Mouse (Mus musculus) lung, embryonic 15.5 days (tissue): ENCODE results near the gene Isy1. TPM values are rescaled to one million over a fixed set of nuclear protein-coding genes. Genes with fewer than 3 reads are reported as not detected.

ENCODE experiments used
- ATAC-seq: fragments of 200-750 bp; cut with Nextera tagmentation; 2 replicates; pipeline ENCODE4 v1.8.0; 2017; ENCODE audit warnings: moderate number of reproducible peaks, borderline replicate concordance; ENCODE audit not compliant: low FRiP score, low TSS enrichment; ENCODE audit errors: extremely low read depth
- H3K27ac ChIP-seq: fragments of 300-500 bp; sonication (generic); 2 replicates; pipeline ENCODE4 v1.5.1; 2015; ENCODE audit warnings: moderate library complexity, mild to moderate bottlenecking, inconsistent platforms
- H3K27me3 ChIP-seq: fragments of 300-500 bp; sonication (generic); 2 replicates; pipeline ENCODE4 v1.6.1; 2015; ENCODE audit warnings: inconsistent platforms
- H3K36me3 ChIP-seq: fragments of 300-500 bp; sonication (generic); 2 replicates; pipeline ENCODE4 v1.6.1; 2015; ENCODE audit warnings: inconsistent platforms
- H3K4me1 ChIP-seq: fragments of 300-500 bp; sonication (generic); 2 replicates; pipeline ENCODE4 v1.6.1; 2015; ENCODE audit warnings: inconsistent platforms
- H3K4me2 ChIP-seq: fragments of 300-500 bp; sonication (generic); 2 replicates; pipeline ENCODE4 v1.6.1; 2015; ENCODE audit warnings: inconsistent platforms, mild to moderate bottlenecking, moderate library complexity
- H3K4me3 ChIP-seq: fragments of 300-500 bp; sonication (generic); 2 replicates; pipeline ENCODE4 v1.5.1; 2015; ENCODE audit warnings: mild to moderate bottlenecking, inconsistent platforms
- H3K9ac ChIP-seq: fragments of 300-500 bp; sonication (generic); 2 replicates; pipeline ENCODE4 v1.6.1; 2015; ENCODE audit warnings: inconsistent platforms
- H3K9me3 ChIP-seq: fragments of 300-500 bp; sonication (generic); 2 replicates; pipeline ENCODE4 v1.6.1; 2016; ENCODE audit warnings: inconsistent platforms
- WGBS: fragments of 180-500 bp; shearing (Covaris S2); methylation state at CpG from one replicate; pipeline ENCODE4 v1.1.7; 2015; 5-methylcytosine and 5-hydroxymethylcytosine counted together
- polyA plus RNA-seq: library from polyadenylated mRNA; unstranded; fragments of >200 nt; fragmentation: Nextera tagmentation; extraction: Ambion mirVana; gene quantifications from 2 replicates; pipeline ENCODE4 v1.2.1, GENCODE M21; 2015

Gene Isy1
- polyA plus RNA-seq, 1 experiment from 2014 or later, result 45.9 TPM

- H3K4me2 ChIP-seq, result peak overlapping the region; percentile 89
- peak overlapping the region; percentile 77; the same call in 1 of the 2 replicates for H3K9ac ChIP-seq
Measured at GRCm38 (mm10) chr6:87810311-87810710, 28.3 kb downstream of the Isy1 start.

GRCm38 (mm10) chr6:87809651-87810161, 28.9 kb downstream of the Isy1 start:
- WGBS, result 81% methylated on average over 6 of the region's 6 CpGs
- Histone ChIP-seq H3K4me1 (peaks cover 20% of the 10 kb centered on the region), H3K9ac (no peak overlapping the region), H3K36me3 (peaks cover 6% of the 10 kb centered on the region; the same call in 1 of the 2 replicates), H3K27me3 (no peaks in the 10 kb centered on the region), H3K27ac (no peak overlapping the region), H3K4me3 (no peak overlapping the region; the same call in 1 of the 2 replicates), H3K9me3 (no peaks in the 10 kb centered on the region), H3K4me2 (peak overlapping the region; percentile 89)
- ATAC-seq, result no peak

More at GRCm38 (mm10) chr6:87810311-87810710, 28.3 kb downstream of the Isy1 start:
- Histone ChIP-seq H3K9me3 (no peaks in the 10 kb centered on the region), H3K4me3 (peak overlapping the region; percentile 84), H3K27me3 (no peaks in the 10 kb centered on the region), H3K27ac (peak overlapping the region; percentile 92), H3K4me1 (peaks cover 20% of the 10 kb centered on the region), H3K36me3 (peaks cover 6% of the 10 kb centered on the region; the same call in 1 of the 2 replicates)
- ATAC-seq, result no peak
- 31% methylated on average over 6 of the region's 6 CpGs for WGBS

- peaks cover 6% of the 10 kb centered on the region; the same call in 1 of the 2 replicates for H3K36me3 ChIP-seq
- no peak overlapping the region for H3K9ac ChIP-seq
- no peak overlapping the region for H3K4me2 ChIP-seq
- 90% methylated on average over 2 of the region's 2 CpGs for WGBS
- H3K27ac ChIP-seq, result no peak overlapping the region
- no peak for ATAC-seq
- no peak overlapping the region for H3K4me3 ChIP-seq
- H3K9me3 ChIP-seq, result no peaks in the 10 kb centered on the region
- no peaks in the 10 kb centered on the region for H3K27me3 ChIP-seq
- peaks cover 20% of the 10 kb centered on the region for H3K4me1 ChIP-seq
Measured at GRCm38 (mm10) chr6:87809144-87809543, 29.5 kb downstream of the Isy1 start.

- Histone ChIP-seq H3K36me3 (peaks cover 3% of the 10 kb centered on the region; the same call in 1 of the 2 replicates), H3K9ac (no peak overlapping the region), H3K27me3 (no peaks in the 10 kb centered on the region), H3K27ac (no peak overlapping the region), H3K9me3 (no peaks in the 10 kb centered on the region), H3K4me3 (no peak overlapping the region), H3K4me1 (peaks cover 20% of the 10 kb centered on the region), H3K4me2 (no peak overlapping the region)
- 75% methylated on average over 3 of the region's 3 CpGs for WGBS
- ATAC-seq, result no peak
Measured at GRCm38 (mm10) chr6:87808521-87808920, 30.1 kb downstream of the Isy1 start.

GRCm38 (mm10) chr6:87807735-87808440, 30.7 kb downstream of the Isy1 start:
- H3K4me1 ChIP-seq, result peaks cover 20% of the 10 kb centered on the region
- H3K4me3 ChIP-seq, result no peak overlapping the region
- no peaks in the 10 kb centered on the region for H3K36me3 ChIP-seq
- WGBS, result 76% methylated on average over 4 of the region's 4 CpGs
- H3K27me3 ChIP-seq, result no peaks in the 10 kb centered on the region
- H3K4me2 ChIP-seq, result no peak overlapping the region
- no peaks in the 10 kb centered on the region for H3K9me3 ChIP-seq
- no peak for ATAC-seq
- H3K9ac ChIP-seq, result no peak overlapping the region
- no peak overlapping the region for H3K27ac ChIP-seq

GRCm38 (mm10) chr6:87806857-87807256, 31.7 kb downstream of the Isy1 start:
- no peak overlapping the region for H3K27ac ChIP-seq
- 53% methylated on average over 2 of the region's 2 CpGs for WGBS
- no peak overlapping the region for H3K9ac ChIP-seq
- no peaks in the 10 kb centered on the region for H3K36me3 ChIP-seq
- peaks cover 12% of the 10 kb centered on the region; the same call in 1 of the 2 replicates for H3K4me1 ChIP-seq
- no peaks in the 10 kb centered on the region for H3K9me3 ChIP-seq
- H3K27me3 ChIP-seq, result no peaks in the 10 kb centered on the region
- no peak for ATAC-seq
- H3K4me2 ChIP-seq, result no peak overlapping the region
- H3K4me3 ChIP-seq, result no peak overlapping the region

GRCm38 (mm10) chr6:87806028-87806427, 32.6 kb downstream of the Isy1 start:
- no peaks in the 10 kb centered on the region for H3K27me3 ChIP-seq
- H3K4me1 ChIP-seq, result peaks cover 12% of the 10 kb centered on the region; the same call in 1 of the 2 replicates
- no peaks in the 10 kb centered on the region for H3K9me3 ChIP-seq
- H3K9ac ChIP-seq, result no peak overlapping the region
- WGBS, result 62% methylated on average over 2 of the region's 2 CpGs
- H3K36me3 ChIP-seq, result no peaks in the 10 kb centered on the region
- H3K27ac ChIP-seq, result no peak overlapping the region
- ATAC-seq, result no peak
- no peak overlapping the region for H3K4me3 ChIP-seq
- H3K4me2 ChIP-seq, result no peak overlapping the region

- no peak overlapping the region for H3K4me3 ChIP-seq
- ATAC-seq, result no peak
- no peaks in the 10 kb centered on the region for H3K9me3 ChIP-seq
- 86% methylated on average over 7 of the region's 7 CpGs for WGBS
- H3K36me3 ChIP-seq, result no peaks in the 10 kb centered on the region
- H3K9ac ChIP-seq, result no peak overlapping the region
- H3K4me1 ChIP-seq, result peaks cover 12% of the 10 kb centered on the region; the same call in 1 of the 2 replicates
- no peaks in the 10 kb centered on the region for H3K27me3 ChIP-seq
- no peak overlapping the region for H3K27ac ChIP-seq
- no peak overlapping the region for H3K4me2 ChIP-seq
Measured at GRCm38 (mm10) chr6:87805448-87805847, 33.1 kb downstream of the Isy1 start.

- no peaks in the 10 kb centered on the region for H3K9me3 ChIP-seq
- 0 out of 2 replicates have a peak, but pooled peaks cover 8% of the 10 kb centered on the region for H3K4me1 ChIP-seq
- no peaks in the 10 kb centered on the region for H3K27me3 ChIP-seq
- no peak overlapping the region for H3K4me2 ChIP-seq
- no peak overlapping the region for H3K4me3 ChIP-seq
- 69% methylated on average over 7 of the region's 7 CpGs for WGBS
- no peak overlapping the region for H3K9ac ChIP-seq
- no peak overlapping the region for H3K27ac ChIP-seq
- no peaks in the 10 kb centered on the region for H3K36me3 ChIP-seq
- ATAC-seq, result no peak
Measured at GRCm38 (mm10) chr6:87804886-87805285, 33.7 kb downstream of the Isy1 start.

GRCm38 (mm10) chr6:87804036-87804435, 34.6 kb downstream of the Isy1 start:
- H3K27ac ChIP-seq, result no peak overlapping the region
- no peak overlapping the region for H3K4me3 ChIP-seq
- WGBS, result 61% methylated on average over 1 of the region's 1 CpGs
- H3K36me3 ChIP-seq, result no peaks in the 10 kb centered on the region
- H3K9ac ChIP-seq, result no peak overlapping the region
- no peaks in the 10 kb centered on the region for H3K9me3 ChIP-seq
- no peak for ATAC-seq
- no peaks in the 10 kb centered on the region for H3K27me3 ChIP-seq
- H3K4me1 ChIP-seq, result 0 out of 2 replicates have a peak, but pooled peaks cover 4% of the 10 kb centered on the region
- no peak overlapping the region for H3K4me2 ChIP-seq

GRCm38 (mm10) chr6:87802462-87802861, 36.1 kb downstream of the Isy1 start:
- Histone ChIP-seq H3K4me2 (no peak overlapping the region), H3K4me1 (0 out of 2 replicates have a peak, but pooled peaks cover 4% of the 10 kb centered on the region), H3K36me3 (no peaks in the 10 kb centered on the region), H3K4me3 (no peak overlapping the region), H3K27me3 (no peaks in the 10 kb centered on the region), H3K9ac (no peak overlapping the region), H3K27ac (no peak overlapping the region), H3K9me3 (no peaks in the 10 kb centered on the region)
- no peak for ATAC-seq
- WGBS, result 84% methylated on average over 7 of the region's 7 CpGs

GRCm38 (mm10) chr6:87799576-87799975, 39.0 kb downstream of the Isy1 start:
- ATAC-seq, result no peak
- 73% methylated on average over 6 of the region's 6 CpGs for WGBS
- no peak overlapping the region for H3K27ac ChIP-seq
- no peaks in the 10 kb centered on the region for H3K36me3 ChIP-seq
- H3K9ac ChIP-seq, result no peak overlapping the region
- H3K4me2 ChIP-seq, result no peak overlapping the region
- no peaks in the 10 kb centered on the region for H3K27me3 ChIP-seq
- no peaks in the 10 kb centered on the region for H3K4me1 ChIP-seq
- H3K9me3 ChIP-seq, result no peaks in the 10 kb centered on the region
- H3K4me3 ChIP-seq, result no peak overlapping the region
